Mouse (Mus musculus) 416B (cell line): ENCODE results near the gene Lhfpl5.
A peak's percentile ranks its signal among the peaks of the same experiment; 100 is the strongest.

Experiments
- DNase-seq: peaks from one replicate; pipeline ENCODE4 v3.0.0; 2011; ENCODE audit warnings: low read depth

Lhfpl5 gene

DNA sequence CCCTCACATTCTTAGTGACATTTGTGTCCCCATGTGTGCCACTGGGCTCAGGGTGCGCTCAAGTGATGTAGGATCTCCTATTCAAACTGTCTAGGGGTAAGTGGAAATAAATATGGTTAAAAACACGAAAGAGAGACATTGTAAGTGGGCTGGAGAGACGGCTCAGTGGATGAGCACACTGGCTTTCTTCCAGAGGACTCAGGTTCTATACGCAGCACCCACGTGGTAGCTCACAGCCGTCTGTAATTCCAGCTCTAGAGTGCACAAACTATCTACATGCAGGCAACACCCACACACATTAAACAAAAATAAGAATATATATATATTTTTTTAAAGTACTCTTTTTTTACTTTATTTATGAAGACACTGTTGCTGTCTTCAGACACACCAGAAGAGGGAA lies 2.5 kb upstream of the Lhfpl5 start:
- DNase-seq = no peak

DNA sequence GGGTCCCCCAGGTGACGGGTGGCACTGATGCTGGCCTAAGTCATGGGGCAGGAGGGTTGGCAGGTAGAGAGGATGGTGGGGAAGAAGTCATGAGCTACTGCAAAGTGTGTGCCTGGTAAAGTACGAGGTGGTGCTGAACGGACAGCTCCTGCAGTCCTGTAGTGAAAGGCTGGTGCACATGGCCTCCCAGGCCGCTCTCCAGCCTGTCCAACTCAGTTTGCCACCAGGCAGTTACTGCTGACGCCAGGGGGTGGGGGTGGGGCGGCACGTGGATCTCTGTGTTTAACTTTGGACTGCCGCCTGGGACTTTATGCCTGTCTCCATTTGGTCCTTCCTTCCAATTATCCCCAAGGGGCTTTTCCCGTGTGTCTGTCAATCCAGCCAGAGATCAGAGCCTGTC lies 5.0 kb downstream of the Lhfpl5 start:
- peak; percentile 78 for DNase-seq

DNA sequence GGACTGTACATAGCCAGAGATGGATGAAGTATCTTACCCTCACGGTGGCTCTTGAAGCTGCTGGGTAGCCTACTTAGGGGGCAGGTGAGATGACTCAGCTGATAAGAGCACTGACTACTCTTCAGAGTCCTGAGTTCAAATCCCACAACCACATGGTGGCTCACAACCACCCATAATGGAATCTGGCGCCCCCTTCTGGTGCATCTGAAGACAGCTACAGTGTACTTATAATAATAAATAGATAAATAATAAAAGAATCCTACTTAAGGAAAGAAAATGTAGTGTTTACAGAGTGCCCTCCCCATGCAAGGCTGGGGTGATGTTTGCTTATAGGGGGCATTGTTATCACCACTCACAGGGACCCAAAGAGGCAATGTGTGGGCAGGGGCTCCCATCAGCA lies 5.6 kb downstream of the Lhfpl5 start:
- no peak for DNase-seq

DNA sequence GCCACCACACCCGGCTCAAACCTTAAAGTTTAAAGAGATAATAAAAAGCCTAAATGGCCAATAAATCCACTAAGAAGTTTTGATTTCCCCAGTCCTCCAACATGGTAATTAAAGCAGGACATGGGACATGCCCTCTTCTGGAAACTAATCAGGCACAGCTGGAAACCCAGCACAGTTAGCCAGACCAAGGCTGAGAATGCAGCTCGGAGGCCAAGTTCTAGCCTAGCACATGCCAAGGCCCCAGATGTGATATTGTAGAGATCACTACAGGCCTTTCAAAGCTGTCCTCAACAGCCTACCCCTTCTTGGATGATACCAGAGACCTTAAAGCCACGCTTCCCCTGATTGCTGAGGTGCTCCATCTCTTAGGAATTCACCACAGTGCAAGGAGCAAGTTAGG lies 11.1 kb downstream of the Lhfpl5 start:
- no peak for DNase-seq

DNA sequence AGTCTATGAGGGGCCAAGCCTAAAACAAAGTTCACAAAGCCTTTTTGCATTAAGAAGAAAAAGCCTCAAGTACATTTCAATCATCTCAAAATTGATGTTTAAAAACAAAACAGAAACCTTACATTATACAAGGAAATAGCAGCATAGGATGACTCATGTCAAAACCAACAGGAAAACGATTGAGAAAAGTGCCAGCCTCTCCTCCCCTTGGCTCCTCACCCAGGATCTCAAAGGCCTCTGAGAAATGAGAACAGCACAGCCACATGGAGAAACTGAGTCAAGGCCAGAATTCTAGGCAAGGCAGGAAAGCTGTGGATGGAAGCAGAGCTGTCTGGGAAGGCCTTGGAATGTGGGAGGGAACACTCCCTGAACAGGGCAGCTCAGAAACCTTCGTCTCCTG lies 13.2 kb downstream of the Lhfpl5 start:
- peak; percentile 54 for DNase-seq

DNA sequence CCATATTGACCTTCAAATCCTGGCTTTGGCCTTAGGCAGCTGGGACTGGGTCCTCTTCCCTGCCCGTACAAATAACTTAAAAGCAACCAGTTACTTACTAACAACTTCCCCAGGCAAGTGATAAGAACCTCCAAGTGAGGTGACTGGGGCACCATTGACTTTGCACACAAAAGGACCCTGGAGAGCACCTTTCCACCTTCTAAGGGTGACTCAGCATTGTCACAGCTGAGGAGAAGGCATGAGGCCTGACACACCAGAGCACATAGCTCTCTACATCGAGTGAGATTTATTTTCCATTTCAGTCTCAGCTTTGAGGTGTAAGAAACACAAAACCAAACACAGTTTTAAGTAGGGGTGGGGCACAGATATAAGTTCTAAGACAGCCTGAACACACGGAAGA lies 15.2 kb downstream of the Lhfpl5 start:
- DNase-seq = no peak

DNA sequence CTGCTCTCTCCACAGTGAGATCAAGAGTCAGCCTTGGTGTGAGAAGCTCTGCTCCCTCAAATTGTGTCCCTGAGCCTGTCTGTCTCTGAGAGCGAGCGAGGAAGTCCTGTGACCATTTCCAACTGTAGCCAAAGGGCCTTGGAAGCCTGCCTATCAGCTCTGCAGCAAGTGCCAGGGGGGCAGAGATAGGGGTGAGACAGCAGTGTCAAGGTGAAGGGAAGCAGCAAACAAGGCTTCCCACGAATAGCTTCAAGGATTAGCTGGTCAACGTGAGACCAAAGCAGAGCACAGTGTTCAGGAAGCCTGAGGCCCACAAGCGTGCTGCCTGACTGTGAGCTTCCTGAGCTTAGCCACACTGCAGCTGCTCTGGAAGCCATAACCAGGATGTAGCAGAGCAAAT lies 16.0 kb downstream of the Lhfpl5 start:
- DNase-seq = peak; percentile 69

DNA sequence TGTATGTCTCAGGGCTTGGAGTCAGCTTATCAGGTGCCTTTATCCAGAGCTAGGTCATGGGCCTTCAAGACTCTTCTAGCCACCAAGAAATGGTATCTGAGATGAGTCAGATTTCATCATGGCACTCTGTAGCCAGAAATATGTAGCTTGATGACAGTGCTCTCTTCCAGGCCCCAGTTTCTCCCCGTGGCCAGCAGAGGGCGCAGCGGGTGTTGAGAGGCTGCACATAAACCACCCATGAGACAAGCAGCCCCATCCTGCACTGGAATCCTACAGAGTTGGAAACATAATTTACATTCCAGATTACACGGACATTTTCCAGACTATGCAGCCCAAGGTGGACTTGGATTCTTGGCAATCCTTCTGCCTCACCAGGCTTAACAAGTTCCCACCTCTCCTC lies 17.6 kb downstream of the Lhfpl5 start:
- peak; percentile 86 for DNase-seq

DNA sequence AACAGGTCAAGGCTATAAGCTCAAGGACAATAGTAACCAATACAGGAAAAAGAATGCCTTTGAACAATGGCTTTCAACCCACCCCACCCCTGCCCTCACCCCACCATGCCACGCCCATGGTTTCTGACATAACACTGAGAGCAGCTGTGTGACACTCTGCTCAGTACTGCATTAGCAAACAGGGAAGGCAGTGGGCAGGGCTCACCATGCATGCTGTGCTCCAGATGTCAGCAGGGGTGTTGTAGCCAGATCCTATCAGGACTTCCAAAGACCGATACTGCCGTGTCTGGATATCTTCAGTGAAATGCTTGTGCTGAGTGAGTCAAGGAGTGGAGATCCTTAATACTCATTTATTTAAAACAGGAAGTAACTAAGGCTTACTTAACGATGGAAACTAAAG lies 18.5 kb downstream of the Lhfpl5 start:
- no peak for DNase-seq

DNA sequence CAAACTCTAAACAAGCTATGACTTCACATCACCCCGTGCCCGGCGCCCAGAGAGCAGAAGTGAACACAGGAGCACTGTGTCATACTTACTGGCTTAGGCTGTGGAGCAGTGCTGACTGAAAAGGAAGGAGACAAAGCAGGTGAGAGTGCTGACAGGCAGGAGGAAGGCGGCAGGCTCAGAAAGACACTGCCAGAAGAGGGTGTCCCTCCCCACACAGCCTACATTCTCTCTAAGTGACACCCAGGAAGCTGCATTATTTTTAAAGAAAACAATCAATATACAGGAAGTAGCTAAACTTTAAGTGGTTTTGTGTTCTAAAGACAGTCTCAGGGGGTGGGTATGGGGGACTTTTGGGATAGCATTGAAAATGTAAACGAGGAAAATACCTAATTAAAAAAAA lies 25.3 kb downstream of the Lhfpl5 start:
- no peak for DNase-seq

DNA sequence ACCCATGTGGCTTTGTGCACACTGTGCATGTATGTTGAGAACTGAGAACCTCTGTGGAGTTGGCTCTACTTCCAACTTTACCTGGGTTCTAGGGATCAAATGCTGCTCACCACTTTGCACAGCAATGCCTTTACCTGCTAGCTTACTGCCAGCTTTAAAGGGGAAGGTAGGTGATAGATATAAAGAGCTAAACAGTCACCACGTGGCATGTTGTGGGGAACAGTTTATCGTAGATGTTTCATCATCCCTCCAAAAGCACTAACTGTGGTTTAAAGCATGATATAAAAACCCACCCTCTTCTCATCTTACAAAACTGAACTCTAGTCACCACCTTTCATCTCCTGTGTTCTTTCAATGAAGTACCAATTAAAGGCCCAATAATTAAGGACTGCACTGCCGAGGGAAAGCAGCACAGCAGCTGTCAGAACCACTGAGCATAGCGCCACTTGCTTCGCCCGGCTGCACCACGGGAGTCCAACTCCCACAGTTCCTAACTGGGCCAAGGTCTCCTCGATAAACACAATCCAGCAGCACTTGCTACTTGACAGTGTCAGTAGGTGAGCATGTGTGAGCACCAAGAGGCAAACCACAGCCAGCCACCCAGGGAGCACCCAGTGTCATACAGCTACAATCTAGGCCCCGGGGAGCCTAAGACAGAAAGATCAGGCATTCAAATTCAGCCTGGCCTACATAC lies 26.3 kb downstream of the Lhfpl5 start:
- DNase-seq = no peak

DNA sequence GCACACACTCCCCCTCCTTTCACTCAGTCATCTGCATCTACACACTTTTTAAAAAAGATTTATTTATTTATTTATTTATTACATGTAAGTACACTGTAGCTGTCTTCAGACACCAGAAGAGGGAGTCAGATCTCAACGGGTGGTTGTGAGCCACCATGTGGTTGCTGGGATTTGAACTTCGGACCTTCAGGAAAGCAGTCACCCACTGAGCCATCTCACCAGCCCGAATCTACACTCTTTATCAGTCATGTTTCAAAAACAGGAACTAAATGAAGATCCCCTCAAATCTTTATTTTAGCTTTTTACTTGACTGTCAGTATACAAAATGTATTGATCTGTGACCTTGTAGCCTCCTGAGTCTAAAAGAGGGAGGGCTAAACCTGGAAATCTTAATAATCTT lies 34.1 kb downstream of the Lhfpl5 start:
- DNase-seq = peak; percentile 52

DNA sequence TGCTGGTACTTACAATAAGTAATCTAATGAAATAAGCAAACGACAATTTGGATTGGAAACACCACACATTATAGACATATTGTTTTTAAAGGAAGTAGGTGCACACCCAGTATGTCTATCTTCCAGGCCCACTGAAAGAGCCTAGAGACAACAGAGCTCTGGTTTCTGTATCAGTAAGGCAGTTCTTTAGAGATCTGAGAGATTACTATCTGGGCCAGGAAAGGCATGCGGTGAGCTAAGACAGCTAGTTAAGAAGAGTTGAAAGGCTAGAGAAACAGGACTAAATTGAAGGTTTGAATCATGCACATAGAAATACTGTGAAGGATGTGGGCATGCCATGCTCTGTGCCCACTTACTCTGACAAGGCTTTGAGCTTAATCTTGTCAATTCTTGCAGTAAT lies 37.2 kb downstream of the Lhfpl5 start:
- DNase-seq = peak; percentile 75

DNA sequence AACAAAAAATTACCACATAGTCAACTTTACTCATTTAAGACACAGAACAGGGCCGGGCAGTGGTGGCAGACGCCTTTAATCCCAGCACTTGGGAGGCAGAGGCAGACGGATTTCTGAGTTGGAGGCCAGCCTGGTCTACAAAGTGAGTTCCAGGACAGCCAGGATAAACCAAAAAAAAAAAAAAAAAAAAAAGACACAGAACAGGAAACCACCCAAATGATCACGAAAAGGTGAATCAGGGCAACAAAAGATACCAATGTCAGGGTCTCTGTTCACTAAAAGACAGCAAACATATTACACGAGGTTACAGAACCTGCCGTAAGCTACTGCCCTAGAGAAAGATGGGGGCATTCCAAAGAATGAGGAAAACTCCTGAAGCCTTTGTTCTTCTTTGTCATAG lies 37.7 kb downstream of the Lhfpl5 start:
- no peak for DNase-seq

DNA sequence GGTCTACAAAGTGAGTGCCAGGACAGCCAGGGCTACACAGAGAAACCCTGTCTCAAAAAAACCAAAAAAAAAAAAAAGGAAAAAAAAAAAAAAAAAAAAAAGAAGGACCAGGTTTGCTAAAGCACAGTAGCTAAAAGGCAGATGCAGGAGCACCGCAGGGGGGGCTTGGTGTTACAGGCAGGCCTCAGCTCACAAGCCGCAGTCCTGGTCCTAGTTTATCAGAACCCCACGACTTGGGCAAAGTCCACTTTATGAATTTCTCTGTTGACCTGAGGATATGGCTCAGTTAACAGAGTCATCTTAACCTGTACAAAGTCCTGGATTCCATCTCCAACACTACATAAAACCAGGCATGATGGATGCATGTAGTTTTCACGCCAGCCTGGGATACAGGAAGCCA lies 39.9 kb downstream of the Lhfpl5 start:
- no peak for DNase-seq

DNA sequence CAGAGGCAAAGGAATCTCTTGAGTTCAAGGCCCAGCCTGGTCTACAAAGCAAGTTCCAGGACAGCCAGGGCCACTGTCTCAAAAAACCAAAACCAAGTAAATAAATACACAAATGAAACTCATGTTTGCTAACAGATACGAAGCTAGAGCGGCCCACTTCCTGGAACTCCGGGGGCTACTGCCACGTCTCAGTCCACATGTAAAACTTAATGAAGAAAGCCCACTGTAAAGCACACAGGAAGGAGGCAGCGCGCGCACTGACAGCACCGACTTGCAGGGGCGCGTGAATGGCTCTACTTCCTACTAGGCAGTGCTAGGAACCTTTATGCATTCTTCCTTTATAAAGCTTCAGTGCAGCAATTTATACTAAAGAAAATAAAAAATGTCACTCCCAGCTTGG lies 42.2 kb downstream of the Lhfpl5 start:
- no peak for DNase-seq

DNA sequence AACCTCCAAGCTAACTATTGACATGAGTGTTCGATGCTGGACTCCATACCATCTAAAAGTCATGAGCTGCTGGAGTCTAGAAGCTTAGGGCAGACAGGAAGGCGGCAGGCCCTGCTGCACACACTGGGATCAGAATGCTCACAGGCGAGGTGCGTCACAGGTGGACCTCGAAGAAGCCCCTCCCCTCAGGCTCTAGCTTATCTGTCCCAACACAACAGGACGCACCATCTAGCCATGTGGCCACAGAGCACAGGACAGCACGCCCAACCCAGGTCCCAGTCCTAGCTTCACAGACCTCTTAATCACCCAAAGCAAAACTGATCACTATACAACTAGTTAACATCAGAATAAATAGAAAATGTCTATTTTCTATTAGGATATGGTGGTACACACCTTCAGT lies 42.7 kb downstream of the Lhfpl5 start:
- DNase-seq = no peak

DNA sequence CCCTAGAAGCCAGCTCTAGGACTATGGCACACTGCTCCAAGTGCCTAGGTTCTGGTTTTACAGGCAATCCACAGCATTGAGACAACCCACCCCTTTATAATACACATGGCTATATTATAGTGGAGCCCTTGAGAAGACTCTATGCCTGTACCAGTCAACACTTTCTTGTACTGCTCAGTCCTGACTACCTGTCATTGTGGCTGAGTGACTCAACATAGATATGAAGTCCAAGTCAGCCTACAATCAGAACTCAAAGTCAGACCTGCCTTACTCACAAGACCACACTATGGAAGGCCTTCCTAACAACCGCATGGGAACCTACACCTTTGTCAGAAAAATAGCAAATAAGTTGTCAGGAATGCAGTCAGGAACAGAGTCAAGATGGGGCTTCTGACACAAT lies 43.3 kb downstream of the Lhfpl5 start:
- DNase-seq = peak; percentile 59

DNA sequence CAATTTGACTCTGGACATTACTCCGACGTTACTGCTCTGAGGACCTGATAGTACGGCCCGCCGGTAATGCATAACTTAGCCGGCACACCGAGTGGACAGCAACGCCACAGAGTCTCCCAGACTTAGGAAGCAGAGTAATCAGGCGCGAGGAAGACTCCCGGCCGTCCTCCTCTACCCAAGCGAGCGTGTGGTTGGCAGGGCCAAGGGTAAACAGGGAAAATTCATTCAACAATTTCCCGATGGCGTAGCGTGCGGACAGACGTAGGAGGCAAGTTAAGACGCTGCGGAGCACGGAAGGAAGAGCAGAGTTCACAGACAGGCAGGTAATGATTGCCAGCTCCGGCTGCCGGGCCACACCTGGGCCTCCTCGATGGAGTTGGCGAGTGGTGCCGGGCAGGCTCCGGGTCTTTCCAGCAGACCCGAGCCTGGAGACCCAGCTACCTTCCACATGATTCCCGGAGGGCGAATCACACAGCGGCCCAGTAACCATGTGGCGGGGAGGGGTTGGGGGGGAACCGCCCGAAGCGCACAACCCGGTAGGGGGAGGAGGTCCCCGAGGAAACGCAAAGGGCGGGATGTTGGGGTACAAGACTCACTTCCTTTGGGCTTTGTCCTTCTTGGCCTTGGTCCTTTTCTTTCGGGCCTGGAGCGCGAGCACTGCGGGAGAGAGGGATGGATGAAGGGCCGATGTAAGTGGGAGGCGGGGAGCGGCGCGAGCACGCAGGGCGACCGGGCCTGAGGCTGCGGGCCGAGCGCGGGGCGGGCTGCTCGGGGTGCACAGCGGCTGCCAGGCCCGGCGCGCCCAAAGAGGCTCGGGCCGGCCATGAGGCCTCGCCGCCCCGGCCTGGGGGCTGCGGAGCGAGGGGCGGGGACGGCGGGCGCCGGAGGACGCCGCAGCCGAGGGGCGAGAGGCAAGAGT lies 46.2 kb downstream of the Lhfpl5 start:
- DNase-seq = peak; percentile 76

DNA sequence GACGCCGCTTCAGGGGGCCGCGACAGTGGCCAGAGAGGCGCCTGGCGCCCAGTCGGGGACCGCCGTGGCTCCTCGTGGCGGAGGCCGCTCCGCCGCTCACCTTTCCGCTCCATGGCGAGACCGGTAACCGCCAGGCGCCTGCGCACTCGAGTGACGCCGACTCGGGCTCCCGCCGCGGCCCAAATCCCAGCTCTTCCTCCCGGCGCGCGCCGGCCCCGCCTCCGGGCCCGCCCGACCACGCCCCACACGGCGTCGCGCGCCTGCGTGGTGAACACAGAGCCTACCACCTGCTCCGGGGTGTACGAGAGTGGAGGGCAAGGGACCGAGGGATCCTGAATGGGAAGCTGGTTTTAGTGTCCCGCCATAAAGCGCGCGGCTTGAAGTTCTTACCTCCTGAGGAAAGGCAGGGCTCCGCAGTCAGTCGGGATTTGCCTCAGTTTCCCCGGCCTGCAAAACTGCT lies 46.9 kb downstream of the Lhfpl5 start, which contains the start of gene Srpk1:
TSS of gene Srpk1 (minus strand) at position 410 of the 460 bp plus-strand sequence.
- peak; percentile 88 for DNase-seq

DNA sequence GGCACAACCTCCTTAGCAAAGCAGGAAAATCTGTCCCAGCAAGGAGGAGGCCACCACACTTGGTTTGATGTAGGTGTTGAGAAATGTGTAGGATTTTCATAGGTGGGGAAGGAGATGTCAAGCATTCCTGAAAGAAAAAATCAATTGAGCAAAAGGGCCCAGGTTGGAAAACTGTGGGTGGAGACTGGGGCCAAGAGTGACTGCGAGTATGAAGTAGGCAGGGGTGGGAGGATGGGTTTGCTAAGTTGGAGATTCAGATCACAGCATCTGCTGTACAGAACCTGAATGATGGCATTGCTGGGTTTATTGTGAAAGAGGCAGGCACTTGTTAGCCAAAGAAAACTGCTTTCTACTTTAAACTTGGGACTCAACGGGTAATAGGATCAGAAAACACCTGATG lies 49.4 kb downstream of the Lhfpl5 start:
- DNase-seq = no peak

DNA sequence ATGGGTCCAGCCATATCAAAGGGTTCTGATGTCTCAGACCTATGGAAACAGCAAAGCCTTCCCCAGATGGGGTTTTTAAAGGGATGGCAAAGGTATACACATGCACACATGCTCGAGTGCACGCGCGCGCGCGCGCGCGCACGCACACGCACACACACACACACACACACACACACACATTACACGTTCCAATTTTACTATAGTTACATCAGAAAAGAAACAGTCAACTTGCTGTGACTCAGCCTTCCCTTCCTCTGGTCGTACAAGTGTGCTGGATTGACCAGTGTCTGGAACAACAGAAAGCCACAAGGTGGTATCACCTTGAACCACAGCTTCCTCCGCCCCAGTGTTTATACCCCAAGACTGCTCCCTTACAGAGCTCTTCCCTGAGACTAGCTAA lies 49.9 kb downstream of the Lhfpl5 start:
- DNase-seq = peak; percentile 98

DNA sequence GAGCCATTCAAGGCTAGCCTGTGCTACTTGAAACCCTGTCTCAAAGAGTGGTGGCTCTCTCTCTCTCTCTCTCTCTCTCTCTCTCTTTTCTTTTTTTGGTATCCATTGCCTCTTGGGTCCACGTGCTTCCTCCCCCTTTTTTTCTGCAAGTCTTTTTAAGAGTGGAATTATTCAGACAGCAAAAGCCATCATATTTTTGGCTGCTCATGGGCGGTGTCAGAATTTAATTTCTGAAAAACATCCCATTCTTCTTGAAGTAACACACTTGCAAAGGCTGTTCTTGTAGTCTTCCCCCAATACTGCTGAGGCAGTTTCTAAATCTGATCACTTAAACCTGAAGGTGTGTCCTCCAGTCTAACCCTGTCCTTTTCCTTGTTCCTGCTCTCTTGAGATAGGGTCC lies 51.5 kb downstream of the Lhfpl5 start:
- DNase-seq = no peak
